Mouse (Mus musculus): ENCODE results near the gene Trnt1. TPM values are rescaled to one million over a fixed set of nuclear protein-coding genes. Genes with fewer than 3 reads are reported as not detected.

The Trnt1 gene
- total and polyA plus RNA-seq, 2 experiments from 2014 or later, result 27.8 to 56.7 TPM

GRCm38 (mm10) chr6:106740244-106740825 is 28.6 kb upstream of the Trnt1 start:
- Histone ChIP-seq H3K27ac (no peak overlapping the region), H3K4me1 (ENCODE audit: insufficient read depth, low read length) (no peaks in the 10 kb centered on the region), H3K4me2 (ENCODE audit: low read depth, low read length) (no peak overlapping the region), H3K4me3 (ENCODE audit: low read length) (no peak overlapping the region), H3K27me3 (ENCODE audit: insufficient read depth, low read length) (no peaks in the 10 kb centered on the region), H3K36me3 (ENCODE audit: insufficient read depth, low read length) (no peaks in the 10 kb centered on the region), H3K9ac (replicated peaks; ENCODE audit: low read length) (no peak overlapping the region), H3K9me3 (ENCODE audit: low read length) (no peaks in the 10 kb centered on the region)
- DNase-seq (ENCODE audit: low spot score) (no peak), ATAC-seq (no peak)
- WGBS, result 96% methylated on average over 1 of the region's 1 CpGs
- TF ChIP-seq CTCF (IDR thresholded peaks at IDR 0.05; ENCODE audit: low read depth), result no peak

- H3K36me3 ChIP-seq (ENCODE audit: insufficient read depth, low read length), result no peaks in the 10 kb centered on the region
- no peak overlapping the region for H3K4me2 ChIP-seq (ENCODE audit: low read depth, low read length)
- H3K4me1 ChIP-seq (ENCODE audit: insufficient read depth, low read length), result no peaks in the 10 kb centered on the region
- H3K4me3 ChIP-seq (ENCODE audit: low read length), result no peak overlapping the region
- no peak for DNase-seq (ENCODE audit: low spot score)
- no peak overlapping the region for H3K9ac ChIP-seq (replicated peaks; ENCODE audit: low read length)
- no peak for TF ChIP-seq CTCF (IDR thresholded peaks at IDR 0.05; ENCODE audit: low read depth)
- H3K9me3 ChIP-seq (ENCODE audit: low read length), result no peaks in the 10 kb centered on the region
- no peak overlapping the region for H3K27ac ChIP-seq
- 73% methylated on average over 7 of the region's 7 CpGs for WGBS
- ATAC-seq, result no peak
- H3K27me3 ChIP-seq (ENCODE audit: insufficient read depth, low read length), result no peaks in the 10 kb centered on the region
These were observed 25.2 kb upstream of the Trnt1 start for GRCm38 (mm10) chr6:106743556-106744233.

- H3K36me3 ChIP-seq (ENCODE audit: insufficient read depth, low read length), result no peaks in the 10 kb centered on the region
- no peaks in the 10 kb centered on the region for H3K9me3 ChIP-seq (ENCODE audit: low read length)
- ATAC-seq (no peak), DNase-seq (ENCODE audit: low spot score) (no peak)
- no peak overlapping the region for H3K9ac ChIP-seq (replicated peaks; ENCODE audit: low read length)
- WGBS, result 85% methylated on average over 7 of the region's 7 CpGs
- no peak overlapping the region for H3K27ac ChIP-seq
- no peak for TF ChIP-seq CTCF (IDR thresholded peaks at IDR 0.05; ENCODE audit: low read depth)
- H3K4me2 ChIP-seq (ENCODE audit: low read depth, low read length), result no peak overlapping the region
- no peaks in the 10 kb centered on the region for H3K27me3 ChIP-seq (ENCODE audit: insufficient read depth, low read length)
- no peaks in the 10 kb centered on the region for H3K4me1 ChIP-seq (ENCODE audit: insufficient read depth, low read length)
- no peak overlapping the region for H3K4me3 ChIP-seq (ENCODE audit: low read length)
These were observed 23.1 kb upstream of the Trnt1 start for GRCm38 (mm10) chr6:106745673-106746394.

- no peak overlapping the region for H3K4me2 ChIP-seq (ENCODE audit: low read depth, low read length)
- H3K36me3 ChIP-seq (ENCODE audit: insufficient read depth, low read length), result no peaks in the 10 kb centered on the region
- H3K4me1 ChIP-seq (ENCODE audit: insufficient read depth, low read length), result no peaks in the 10 kb centered on the region
- H3K4me3 ChIP-seq (ENCODE audit: low read length), result no peak overlapping the region
- no peak for DNase-seq (ENCODE audit: low spot score)
- ATAC-seq, result no peak
- no peak overlapping the region for H3K27ac ChIP-seq
- H3K9me3 ChIP-seq (ENCODE audit: low read length), result no peaks in the 10 kb centered on the region
- TF ChIP-seq CTCF (IDR thresholded peaks at IDR 0.05; ENCODE audit: low read depth), result no peak
- H3K27me3 ChIP-seq (ENCODE audit: insufficient read depth, low read length), result no peaks in the 10 kb centered on the region
- WGBS, result 94% methylated on average over 5 of the region's 5 CpGs
- H3K9ac ChIP-seq (replicated peaks; ENCODE audit: low read length), result no peak overlapping the region
These were observed 21.7 kb upstream of the Trnt1 start for GRCm38 (mm10) chr6:106747251-106747650.

GRCm38 (mm10) chr6:106747804-106748203 is 21.1 kb upstream of the Trnt1 start:
- ATAC-seq, result no peak
- H3K4me1 ChIP-seq (ENCODE audit: insufficient read depth, low read length), result no peaks in the 10 kb centered on the region
- H3K4me3 ChIP-seq (ENCODE audit: low read length), result no peak overlapping the region
- no peak for DNase-seq (ENCODE audit: low spot score)
- H3K36me3 ChIP-seq (ENCODE audit: insufficient read depth, low read length), result no peaks in the 10 kb centered on the region
- H3K27me3 ChIP-seq (ENCODE audit: insufficient read depth, low read length), result no peaks in the 10 kb centered on the region
- no peak for TF ChIP-seq CTCF (IDR thresholded peaks at IDR 0.05; ENCODE audit: low read depth)
- no peak overlapping the region for H3K27ac ChIP-seq
- H3K4me2 ChIP-seq (ENCODE audit: low read depth, low read length), result no peak overlapping the region
- H3K9me3 ChIP-seq (ENCODE audit: low read length), result no peaks in the 10 kb centered on the region
- WGBS, result 75% methylated on average over 3 of the region's 3 CpGs
- H3K9ac ChIP-seq (replicated peaks; ENCODE audit: low read length), result no peak overlapping the region

GRCm38 (mm10) chr6:106748887-106749388 is 20.0 kb upstream of the Trnt1 start, which contains the start of gene Il5ra:
Gene Il5ra, minus strand, starts transcription at chr6:106749037.
- Histone ChIP-seq H3K4me2 (ENCODE audit: low read depth, low read length) (no peak within 1 kb of the TSS), H3K27me3 (ENCODE audit: insufficient read depth, low read length) (no peaks in the 10 kb centered on the region), H3K9ac (replicated peaks; ENCODE audit: low read length) (no peak within 1 kb of the TSS), H3K4me3 (ENCODE audit: low read length) (no peak within 1 kb of the TSS), H3K9me3 (ENCODE audit: low read length) (no peaks in the 10 kb centered on the region), H3K4me1 (ENCODE audit: insufficient read depth, low read length) (no peaks in the 10 kb centered on the region), H3K36me3 (ENCODE audit: insufficient read depth, low read length) (no peaks in the 10 kb centered on the region), H3K27ac (no peak within 1 kb of the TSS)
- no peak for TF ChIP-seq CTCF (IDR thresholded peaks at IDR 0.05; ENCODE audit: low read depth)
- WGBS, result 73% methylated on average over 6 of the region's 6 CpGs
- ATAC-seq (no peak), DNase-seq (ENCODE audit: low spot score) (no peak)
